Mouse (Mus musculus) bone marrow macrophage, adult 2 months (primary cell): ENCODE data around the gene Nlgn1. TPM values are rescaled to one million over a fixed set of nuclear protein-coding genes. Genes with fewer than 3 reads are reported as not detected.

Source experiments
- H3K27ac ChIP-seq: 2 replicates; pipeline ENCODE4 v1.5.1; 2012; ENCODE audit warnings: low read depth, low read length; ENCODE audit not compliant: insufficient read depth
- H3K4me1 ChIP-seq: 2 replicates; pipeline ENCODE4 v1.6.1; 2012; ENCODE audit warnings: low read length; ENCODE audit not compliant: control insufficient read depth, insufficient read depth
- H3K4me3 ChIP-seq: 2 replicates; pipeline ENCODE4 v1.5.1; 2012; ENCODE audit warnings: mild to moderate bottlenecking, low read length, moderate library complexity; ENCODE audit not compliant: insufficient read depth
- CTCF ChIP-seq: IDR thresholded peaks from 2 replicates; pipeline ENCODE4 v1.5.1; 2012; ENCODE audit warnings: low read depth, mild to moderate bottlenecking, low read length, moderate library complexity
- POLR2A ChIP-seq: IDR thresholded peaks from 2 replicates; pipeline ENCODE4 v1.6.1; 2012; ENCODE audit warnings: mild to moderate bottlenecking, low read depth, low read length, borderline replicate concordance
- polyA plus RNA-seq: library from polyadenylated mRNA; stranded (reverse); fragments of >200 nt; gene quantifications from 2 replicates; pipeline ENCODE4 v1.2.4, GENCODE M21; 2012; ENCODE audit not compliant: missing spikeins, insufficient read depth, insufficient read length

Gene Nlgn1
- polyA plus RNA-seq, 1 experiment: not detected

DNA sequence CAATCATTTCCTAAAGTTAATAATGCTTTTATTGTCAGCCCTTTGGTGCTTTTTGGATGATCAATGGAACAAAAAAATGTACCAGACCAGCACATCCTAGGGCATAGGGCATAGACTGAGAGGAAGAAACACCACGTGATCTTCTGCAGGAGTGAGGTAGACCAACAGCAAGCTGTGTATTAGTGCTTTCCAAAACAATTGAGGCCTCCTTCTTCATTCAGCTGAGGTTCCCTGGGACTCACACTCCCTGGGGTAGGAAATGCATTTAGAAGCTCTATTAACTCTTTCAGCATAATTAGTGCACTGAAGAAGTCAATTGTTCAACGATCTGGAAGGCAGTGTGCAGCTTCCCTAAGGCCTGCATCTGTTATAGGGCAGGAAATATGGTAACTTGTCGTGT, 226.7 kb downstream of the Nlgn1 start:
- TF ChIP-seq CTCF (no peak), POLR2A (no peak)
- H3K27ac ChIP-seq: no peak overlapping the region
- no peaks in the 10 kb centered on the region for H3K4me1 ChIP-seq
- H3K4me3 ChIP-seq: no peak overlapping the region

GRCm38 (mm10) chr3:26102271-26102670, 230.0 kb downstream of the Nlgn1 start:
- no peak overlapping the region for H3K4me3 ChIP-seq
- no peaks in the 10 kb centered on the region for H3K4me1 ChIP-seq
- TF ChIP-seq POLR2A (no peak), CTCF (no peak)

GRCm38 (mm10) chr3:26095551-26095950, 236.7 kb downstream of the Nlgn1 start:
- TF ChIP-seq POLR2A (no peak), CTCF (no peak)
- no peak overlapping the region for H3K4me3 ChIP-seq
- H3K4me1 ChIP-seq: no peaks in the 10 kb centered on the region
- no peak overlapping the region for H3K27ac ChIP-seq

More at GRCm38 (mm10) chr3:26102271-26102670, 230.0 kb downstream of the Nlgn1 start:
- no peak overlapping the region for H3K27ac ChIP-seq

- no peak for TF ChIP-seq CTCF
- TF ChIP-seq POLR2A: no peak
These were observed 262.9 kb downstream of the Nlgn1 start for GRCm38 (mm10) chr3:26069366-26069765.

GRCm38 (mm10) chr3:26050769-26051168, 281.5 kb downstream of the Nlgn1 start:
- Histone ChIP-seq H3K4me3 (no peak overlapping the region), H3K27ac (no peak overlapping the region), H3K4me1 (no peaks in the 10 kb centered on the region)
- TF ChIP-seq POLR2A (no peak), CTCF (no peak)

More at GRCm38 (mm10) chr3:26069366-26069765, 262.9 kb downstream of the Nlgn1 start:
- no peak overlapping the region for H3K4me3 ChIP-seq
- H3K27ac ChIP-seq: no peak overlapping the region
- H3K4me1 ChIP-seq: no peaks in the 10 kb centered on the region

DNA sequence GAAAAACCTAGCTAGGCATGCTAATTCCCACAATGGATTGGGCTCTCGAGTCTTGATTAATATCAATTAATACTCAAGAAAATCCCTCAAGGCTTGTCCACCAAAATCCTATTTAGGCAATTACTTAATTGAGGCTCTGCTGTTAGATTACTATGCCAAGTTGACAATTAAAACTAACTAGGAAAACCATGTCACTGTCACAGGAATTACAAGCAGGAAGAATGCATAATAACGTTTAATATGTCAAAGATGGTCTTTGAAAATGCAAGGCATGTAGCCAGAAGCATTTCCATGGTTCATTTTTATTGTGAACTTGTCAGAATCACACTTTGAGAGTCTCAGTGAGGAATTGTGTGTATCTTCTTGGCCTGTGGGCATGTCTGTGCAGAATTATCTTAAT, 289.3 kb downstream of the Nlgn1 start:
- no peak for TF ChIP-seq CTCF
- TF ChIP-seq POLR2A: no peak
- Histone ChIP-seq H3K4me3 (no peak overlapping the region), H3K27ac (no peak overlapping the region), H3K4me1 (no peaks in the 10 kb centered on the region)

DNA sequence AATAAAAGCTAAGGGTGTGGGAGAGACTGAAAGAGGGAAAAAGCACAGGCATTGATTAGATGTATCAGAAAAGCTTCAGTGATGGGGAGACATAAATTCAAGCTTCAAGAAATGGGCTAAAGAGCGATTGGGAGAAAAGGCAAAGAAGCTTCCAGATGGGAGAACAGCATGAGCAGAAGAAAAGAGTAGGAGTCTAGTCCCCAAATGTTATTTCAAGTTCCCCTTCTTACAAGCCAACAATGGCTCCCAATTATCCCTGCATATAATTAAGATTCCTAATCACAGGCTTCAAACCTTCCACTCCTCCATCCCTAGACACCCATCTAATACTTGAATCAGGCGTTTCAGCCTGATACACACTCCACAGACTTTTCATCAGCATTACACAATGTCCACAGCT, 292.6 kb downstream of the Nlgn1 start:
- Histone ChIP-seq H3K4me1 (no peaks in the 10 kb centered on the region), H3K27ac (no peak overlapping the region), H3K4me3 (no peak overlapping the region)
- no peak for TF ChIP-seq POLR2A
- TF ChIP-seq CTCF: no peak

- Histone ChIP-seq H3K4me3 (no peak overlapping the region), H3K4me1 (no peaks in the 10 kb centered on the region), H3K27ac (no peak overlapping the region)
- TF ChIP-seq POLR2A (no peak), CTCF (no peak)
These were observed 306.2 kb downstream of the Nlgn1 start for GRCm38 (mm10) chr3:26026025-26026424.

GRCm38 (mm10) chr3:26023217-26023616, 309.0 kb downstream of the Nlgn1 start:
- Histone ChIP-seq H3K4me1 (no peaks in the 10 kb centered on the region), H3K4me3 (no peak overlapping the region), H3K27ac (no peak overlapping the region)
- no peak for TF ChIP-seq CTCF
- TF ChIP-seq POLR2A: no peak

- no peak for TF ChIP-seq CTCF
- no peak for TF ChIP-seq POLR2A
- Histone ChIP-seq H3K4me1 (no peaks in the 10 kb centered on the region), H3K27ac (no peak overlapping the region), H3K4me3 (no peak overlapping the region)
These were observed 310.6 kb downstream of the Nlgn1 start for GRCm38 (mm10) chr3:26021632-26022184.
